Mouse (Mus musculus) adrenal gland, postnatal 0 days (tissue): ENCODE results near the gene Acbd5. TPM values are rescaled to one million over a fixed set of nuclear protein-coding genes. Genes with fewer than 3 reads are reported as not detected.

Experiments
- polyA plus RNA-seq: library from polyadenylated mRNA; unstranded; fragments of >200 nt; fragmentation: Nextera tagmentation; extraction: Ambion mirVana; gene quantifications from 2 replicates; pipeline ENCODE4 v1.2.1, GENCODE M21; 2015

The Acbd5 gene
- polyA plus RNA-seq, result 35.7 and 45.8 TPM in 2 replicates

GRCm38 (mm10) chr2:23067552-23068369 is at the start of gene Acbd5:
Gene Acbd5 (plus strand): TSS chr2:23068167.

DNA sequence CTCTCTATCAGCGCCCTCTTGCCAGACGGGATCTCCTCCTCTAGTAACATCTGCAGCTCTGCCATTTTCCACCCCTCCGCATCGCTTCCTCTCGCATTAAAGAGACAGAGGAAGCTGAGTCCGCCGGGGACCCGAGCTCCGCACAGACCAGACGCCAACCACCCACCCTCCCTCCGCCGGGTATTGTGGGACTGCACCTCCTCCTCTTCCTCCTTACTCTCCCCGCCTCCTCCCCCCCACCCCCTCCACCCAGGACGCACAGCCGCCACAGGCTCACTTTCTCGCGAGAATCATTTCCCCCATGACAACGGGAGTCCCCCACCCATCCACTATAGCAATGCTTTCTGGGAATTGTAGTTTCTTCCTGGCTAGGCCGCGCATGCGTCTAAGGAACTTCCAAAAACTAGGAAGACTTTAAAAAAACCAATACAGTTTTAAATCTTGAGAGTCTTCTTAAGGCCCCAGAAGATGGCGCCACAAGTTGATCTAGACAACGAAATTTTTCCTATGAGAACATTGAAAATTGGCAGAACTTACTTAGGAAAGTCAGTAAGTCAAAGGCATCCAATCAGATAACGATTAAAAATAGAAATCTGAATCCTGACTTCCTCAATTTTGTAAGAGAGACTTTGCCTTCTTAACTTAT is 27.8 kb upstream of the Acbd5 start, which contains the start of gene Abi1:
Gene Abi1 (minus strand): TSS at position 241 of the 646 bp plus-strand sequence.

DNA sequence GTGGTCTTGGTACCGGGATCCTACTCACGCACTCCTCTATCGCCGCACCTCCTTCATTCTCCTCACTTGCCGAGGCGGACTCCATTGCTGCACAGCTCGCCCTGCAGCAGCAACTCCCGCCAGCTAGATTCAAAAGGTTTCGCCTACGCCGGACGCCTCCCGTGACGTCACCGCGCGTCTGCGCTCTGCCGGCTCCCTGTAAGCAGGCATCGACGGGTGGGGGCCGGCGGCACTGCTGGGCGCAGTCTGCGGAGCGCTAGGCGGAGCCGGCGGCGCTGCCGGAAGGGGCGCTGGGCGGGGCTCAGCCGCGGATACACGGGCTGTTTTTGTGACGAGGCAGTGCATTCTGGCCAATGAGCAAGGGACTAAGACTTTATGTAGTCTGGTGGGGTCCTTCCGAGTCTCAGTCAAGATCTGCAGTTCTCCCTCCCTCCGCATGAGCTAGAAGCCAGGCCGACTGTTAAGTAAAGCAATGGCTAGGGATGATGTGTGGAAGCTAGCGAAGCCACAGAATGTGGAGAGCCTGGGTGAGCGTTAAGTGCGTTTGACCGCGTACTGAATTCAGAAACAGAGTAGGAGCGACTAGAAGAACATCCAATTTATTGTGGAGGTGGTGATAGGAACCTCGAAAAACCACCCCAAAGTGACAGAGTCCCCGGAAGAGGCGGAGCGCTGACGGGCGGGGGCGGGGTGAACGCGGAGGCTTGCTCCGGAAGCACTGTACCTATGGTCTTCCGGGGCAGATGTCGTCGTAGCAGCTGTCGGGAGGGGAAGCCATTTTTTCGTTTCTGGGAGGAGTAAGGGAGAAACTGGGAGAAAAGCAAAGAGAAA is 88.0 kb downstream of the Acbd5 start, which contains the start of the genes Mastl and Yme1l1:
Gene Mastl (minus strand): TSS at position 248 of the 831 bp plus-strand sequence.
Gene Yme1l1 (plus strand): TSS at position 593 of the 831 bp plus-strand sequence.

Other genes starting within 250 kb of the Acbd5 start
- gene Pdss1, start 172.6 kb upstream of the Acbd5 start, polyA plus RNA-seq, result 8.9 and 9.9 TPM in 2 replicates
- gene Abi1, start 27.9 kb upstream of the Acbd5 start, polyA plus RNA-seq, result 45.7 and 46.6 TPM in 2 replicates
- 3.4 and 3.5 TPM in 2 replicates for gene Mastl, start 87.9 kb downstream of the Acbd5 start, polyA plus RNA-seq
- gene Yme1l1, start 88.2 kb downstream of the Acbd5 start, polyA plus RNA-seq, result 66.1 and 75.0 TPM in 2 replicates
- gene 4931423N10Rik, start 139.3 kb downstream of the Acbd5 start, polyA plus RNA-seq, result 0.11 TPM in 1 of 2 replicates, not detected in the other